Mouse (Mus musculus) stomach, postnatal 0 days (tissue): ENCODE results near the gene Acvr2a.

Experiments
- CTCF ChIP-seq: IDR thresholded peaks from 2 replicates; pipeline ENCODE4 v1.5.1; 2016; ENCODE audit warnings: antibody characterized with exemption, low read depth, mild to moderate bottlenecking, moderate library complexity
- EP300 ChIP-seq: optimal IDR thresholded peaks from 2 replicates; pipeline ENCODE3; 2016; ENCODE audit warnings: antibody characterized with exemption

DNA sequence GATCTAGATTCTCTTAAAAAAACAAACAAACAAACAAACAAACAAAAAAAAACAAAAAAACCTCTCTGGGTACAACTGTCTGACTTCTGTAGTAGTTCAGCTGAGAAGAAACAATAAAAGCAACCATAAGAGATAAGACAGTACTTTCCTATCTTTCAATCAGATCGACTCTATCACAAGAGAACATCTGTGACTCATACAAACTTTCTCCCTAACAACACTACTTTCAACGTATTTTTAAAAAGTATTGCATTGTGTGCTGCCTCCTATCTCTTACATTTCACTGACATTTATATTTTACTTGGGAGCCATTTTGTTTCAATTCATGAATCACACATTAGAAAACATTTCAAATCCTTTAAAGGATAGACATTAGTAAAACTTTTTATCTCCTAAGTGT is 121.1 kb downstream of the Acvr2a start:
- TF ChIP-seq EP300 (no peak), CTCF (no peak)
